Mouse (Mus musculus): ENCODE measurements around the gene Arl8a.
"Not testable (repeated sequence)": the region's sequence is repeated elsewhere in the genome, so short reads cannot be mapped to it uniquely, and the experiment has no call there.

The Arl8a gene

GRCm38 (mm10) chr1:135146077-135146945, at the start of gene Arl8a:
TSS of gene Arl8a (plus strand) at chr1:135146824.
- DNase-seq (ENCODE audit: low read depth, low spot score): no peak

GRCm38 (mm10) chr1:135097441-135097840, 49.2 kb upstream of the Arl8a start:
- DNase-seq (ENCODE audit: low read depth, low spot score): no peak

GRCm38 (mm10) chr1:135098441-135098840, 48.2 kb upstream of the Arl8a start:
- no peak for DNase-seq (ENCODE audit: low read depth, low spot score)

GRCm38 (mm10) chr1:135100400-135100799, 46.2 kb upstream of the Arl8a start:
- no peak for DNase-seq (ENCODE audit: low read depth, low spot score)

GRCm38 (mm10) chr1:135105124-135105523, 41.5 kb upstream of the Arl8a start, which contains the start of gene Lgr6:
TSS of gene Lgr6 (minus strand) at chr1:135105276.
- no peak for DNase-seq (ENCODE audit: low read depth, low spot score)

- DNase-seq (ENCODE audit: low read depth, low spot score): no peak
These were observed 40.7 kb upstream of the Arl8a start for GRCm38 (mm10) chr1:135105951-135106350.

GRCm38 (mm10) chr1:135108611-135109010, 38.0 kb upstream of the Arl8a start:
- no peak for DNase-seq (ENCODE audit: low read depth, low spot score)

- no peak for DNase-seq (ENCODE audit: low read depth, low spot score)
These were observed 36.5 kb upstream of the Arl8a start for GRCm38 (mm10) chr1:135110075-135110474.

- DNase-seq (ENCODE audit: low read depth, low spot score): not testable (repeated sequence)
These were observed 35.4 kb upstream of the Arl8a start for GRCm38 (mm10) chr1:135111271-135111670.

- DNase-seq (ENCODE audit: low read depth, low spot score): no peak
These were observed 34.0 kb upstream of the Arl8a start for GRCm38 (mm10) chr1:135112661-135113060.

- DNase-seq (ENCODE audit: low read depth, low spot score): no peak
These were observed 21.9 kb upstream of the Arl8a start for GRCm38 (mm10) chr1:135124573-135125363.

GRCm38 (mm10) chr1:135125990-135126389, 20.6 kb upstream of the Arl8a start:
- no peak for DNase-seq (ENCODE audit: low read depth, low spot score)

GRCm38 (mm10) chr1:135126443-135127027, 20.1 kb upstream of the Arl8a start:
- DNase-seq (ENCODE audit: low read depth, low spot score): no peak

GRCm38 (mm10) chr1:135128011-135128441, 18.6 kb upstream of the Arl8a start:
- no peak for DNase-seq (ENCODE audit: low read depth, low spot score)

GRCm38 (mm10) chr1:135128986-135129385, 17.6 kb upstream of the Arl8a start:
- DNase-seq (ENCODE audit: low read depth, low spot score): no peak

GRCm38 (mm10) chr1:135129543-135130183, 17.0 kb upstream of the Arl8a start:
- DNase-seq (ENCODE audit: low read depth, low spot score): no peak

GRCm38 (mm10) chr1:135130376-135131018, 16.1 kb upstream of the Arl8a start:
- no peak for DNase-seq (ENCODE audit: low read depth, low spot score)

GRCm38 (mm10) chr1:135131034-135131433, 15.6 kb upstream of the Arl8a start:
- DNase-seq (ENCODE audit: low read depth, low spot score): no peak

- DNase-seq (ENCODE audit: low read depth, low spot score): no peak
These were observed 15.1 kb upstream of the Arl8a start for GRCm38 (mm10) chr1:135131560-135131959.

- no peak for DNase-seq (ENCODE audit: low read depth, low spot score)
These were observed 14.2 kb upstream of the Arl8a start, which contains the start of gene Ptpn7 for GRCm38 (mm10) chr1:135132473-135132872. TSS of gene Ptpn7 (plus strand) at chr1:135132700.

GRCm38 (mm10) chr1:135132893-135133369, 13.7 kb upstream of the Arl8a start:
- no peak for DNase-seq (ENCODE audit: low read depth, low spot score)
